Mouse (Mus musculus): ENCODE data around the gene Nxpe4.

Nxpe4 gene

GRCm38 (mm10) chr9:48314194-48314593 lies 152.4 kb downstream of the Nxpe4 start:
- no peak for DNase-seq (ENCODE audit: extremely low read depth, insufficient read length, low spot score)

GRCm38 (mm10) chr9:48315825-48316224 lies 154.0 kb downstream of the Nxpe4 start:
- no peak for DNase-seq (ENCODE audit: extremely low read depth, insufficient read length, low spot score)

- no peak for DNase-seq (ENCODE audit: extremely low read depth, insufficient read length, low spot score)
Measured at GRCm38 (mm10) chr9:48326338-48326737, 164.5 kb downstream of the Nxpe4 start.

- no peak for DNase-seq (ENCODE audit: extremely low read depth, insufficient read length, low spot score)
Measured at GRCm38 (mm10) chr9:48329597-48329996, 167.8 kb downstream of the Nxpe4 start.

DNA sequence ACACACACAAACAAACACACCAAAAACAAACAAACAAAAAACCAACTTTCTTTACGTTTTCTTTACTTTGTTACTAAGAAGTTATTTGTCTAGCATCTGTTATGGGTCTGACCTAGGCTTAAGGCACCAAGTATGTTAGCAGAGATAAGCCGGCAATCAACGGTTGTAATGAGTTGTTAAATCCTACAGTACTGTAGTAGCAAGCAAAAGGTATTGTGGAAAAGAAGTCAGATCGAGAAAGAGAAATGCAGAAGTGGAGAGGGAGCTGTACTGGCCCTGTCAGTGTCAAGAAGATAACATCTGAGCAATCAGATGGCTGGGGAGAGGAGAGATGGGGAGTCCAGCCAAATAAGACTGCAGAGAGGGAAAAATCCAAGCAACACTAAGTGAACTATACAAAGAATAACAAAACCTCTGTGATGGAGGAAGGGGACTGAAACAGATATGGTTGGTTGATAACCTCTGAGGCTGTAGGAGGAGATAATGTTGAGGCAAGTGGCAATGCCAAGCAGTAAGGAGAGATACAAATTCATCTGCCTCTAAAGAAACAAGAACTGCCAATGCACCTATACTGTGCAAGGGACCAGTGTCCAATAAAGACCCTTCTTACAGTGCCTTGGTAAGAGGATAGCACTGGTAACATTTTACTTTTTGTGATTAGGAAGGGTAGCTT lies 177.1 kb downstream of the Nxpe4 start:
- no peak for DNase-seq (ENCODE audit: extremely low read depth, insufficient read length, low spot score)

GRCm38 (mm10) chr9:48339563-48339962 lies 177.7 kb downstream of the Nxpe4 start:
- no peak for DNase-seq (ENCODE audit: extremely low read depth, insufficient read length, low spot score)

DNA sequence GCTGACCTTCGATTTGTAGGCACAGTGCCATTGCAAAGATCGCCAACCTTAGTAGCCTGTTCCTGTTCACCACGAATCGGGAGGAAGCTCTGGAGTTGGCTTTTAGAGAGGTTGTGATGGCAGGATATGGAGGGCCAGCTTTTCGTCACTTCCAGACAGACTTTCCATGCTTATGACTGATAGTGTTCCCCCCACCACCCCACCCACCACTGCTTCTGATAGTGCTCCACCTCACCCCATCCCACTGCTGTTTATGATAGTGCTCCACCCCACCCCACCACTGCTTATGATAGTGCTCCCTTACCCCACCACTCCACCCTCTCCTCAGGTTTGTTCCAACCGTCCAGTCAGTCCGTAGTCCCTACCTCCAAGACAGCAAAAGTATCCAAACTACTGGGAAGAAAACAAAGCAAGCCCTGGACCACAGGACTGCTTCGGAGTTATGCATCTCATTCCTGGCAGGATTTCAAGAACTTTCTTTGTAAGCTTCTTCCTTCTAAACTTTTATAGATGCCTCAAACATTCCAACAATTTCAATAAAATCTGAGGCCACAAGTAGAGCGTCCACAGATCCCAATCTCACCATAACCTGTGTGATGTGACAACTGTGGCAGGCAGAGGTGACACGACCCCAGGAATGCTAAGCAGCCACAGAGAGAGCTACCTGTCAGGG lies 179.0 kb downstream of the Nxpe4 start:
- no peak for DNase-seq (ENCODE audit: extremely low read depth, insufficient read length, low spot score)

DNA sequence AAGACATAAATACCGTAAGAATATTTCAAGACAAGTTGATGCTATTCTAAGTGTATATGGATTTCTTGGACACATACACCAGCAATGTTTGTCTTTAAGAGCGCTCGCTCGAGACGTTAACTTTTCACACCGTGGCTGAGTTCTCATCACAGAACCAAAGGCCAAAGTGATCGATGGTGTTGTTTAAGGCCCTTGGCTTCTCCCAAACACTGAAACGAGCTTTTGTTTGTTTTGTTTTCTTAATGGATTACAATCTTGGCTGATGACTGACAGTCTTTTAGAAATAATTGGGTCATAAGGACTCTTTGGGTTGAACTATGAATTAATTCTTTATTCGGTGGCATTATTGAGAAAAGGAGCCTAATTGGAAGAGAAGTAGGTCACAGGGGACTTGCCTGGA lies 183.6 kb downstream of the Nxpe4 start:
- DNase-seq (ENCODE audit: extremely low read depth, insufficient read length, low spot score) = no peak

DNA sequence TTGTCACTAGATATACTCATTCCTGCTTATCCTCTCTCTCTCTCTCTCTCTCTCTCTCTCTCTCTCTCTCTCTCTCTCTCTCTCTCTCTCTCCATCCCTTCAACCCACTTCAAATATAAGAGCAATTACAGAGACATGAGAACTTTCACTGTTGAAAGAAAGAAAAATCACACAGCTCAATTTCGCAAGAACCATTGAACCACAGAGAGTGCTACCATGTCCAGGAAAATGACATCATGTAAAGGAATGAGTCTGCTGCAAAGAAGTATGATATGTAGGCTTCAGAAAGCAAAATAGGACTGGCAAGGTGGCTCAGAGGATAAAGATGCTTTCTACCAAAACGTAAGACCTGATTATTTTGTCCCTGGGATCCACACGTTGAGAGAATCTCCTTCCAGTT lies 184.0 kb downstream of the Nxpe4 start:
- no peak for DNase-seq (ENCODE audit: extremely low read depth, insufficient read length, low spot score)

GRCm38 (mm10) chr9:48353148-48353698 lies 191.4 kb downstream of the Nxpe4 start, which contains the start of gene Nxpe2:
Gene Nxpe2 (minus strand): TSS chr9:48353454.
- DNase-seq (ENCODE audit: extremely low read depth, insufficient read length, low spot score) = no peak

DNA sequence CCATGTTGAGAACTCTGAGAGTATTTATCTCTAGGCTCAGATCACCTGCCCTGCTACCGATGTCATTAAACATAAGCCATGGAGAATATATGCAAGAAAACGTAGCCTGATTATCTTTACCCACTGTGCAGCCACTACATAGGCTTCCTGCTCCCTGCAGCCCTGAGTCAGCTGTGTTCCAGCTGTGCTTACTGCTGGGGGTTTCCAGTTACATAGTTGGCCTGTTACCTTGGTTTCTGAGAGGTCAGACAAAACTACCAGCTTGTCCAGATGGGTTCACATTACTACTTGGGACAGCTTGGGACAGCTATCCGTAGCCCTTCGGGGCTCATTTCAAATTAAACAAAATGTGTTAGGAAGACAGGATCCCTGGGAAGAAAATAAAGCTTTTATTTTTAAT lies 192.3 kb downstream of the Nxpe4 start:
- DNase-seq (ENCODE audit: extremely low read depth, insufficient read length, low spot score) = no peak

DNA sequence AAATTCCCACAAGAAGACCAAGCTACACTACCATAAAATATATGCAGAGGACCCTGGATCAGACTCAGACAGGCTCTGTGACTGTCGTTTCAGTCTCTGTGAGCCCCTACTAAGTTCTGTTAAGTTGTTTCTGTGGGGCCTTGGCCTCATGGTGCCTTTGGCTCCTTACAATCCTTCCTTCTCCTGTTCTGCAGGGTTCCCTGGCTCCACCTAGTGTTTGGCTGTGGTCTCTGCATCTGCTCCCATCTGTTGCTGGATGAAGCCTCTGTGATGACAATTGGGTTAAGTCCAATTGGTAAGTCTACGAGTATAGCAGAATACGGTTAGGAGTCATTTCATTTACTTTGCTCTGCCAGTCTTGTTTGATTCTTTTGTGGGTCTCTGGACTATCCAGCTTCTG lies 193.0 kb downstream of the Nxpe4 start:
- no peak for DNase-seq (ENCODE audit: extremely low read depth, insufficient read length, low spot score)

DNA sequence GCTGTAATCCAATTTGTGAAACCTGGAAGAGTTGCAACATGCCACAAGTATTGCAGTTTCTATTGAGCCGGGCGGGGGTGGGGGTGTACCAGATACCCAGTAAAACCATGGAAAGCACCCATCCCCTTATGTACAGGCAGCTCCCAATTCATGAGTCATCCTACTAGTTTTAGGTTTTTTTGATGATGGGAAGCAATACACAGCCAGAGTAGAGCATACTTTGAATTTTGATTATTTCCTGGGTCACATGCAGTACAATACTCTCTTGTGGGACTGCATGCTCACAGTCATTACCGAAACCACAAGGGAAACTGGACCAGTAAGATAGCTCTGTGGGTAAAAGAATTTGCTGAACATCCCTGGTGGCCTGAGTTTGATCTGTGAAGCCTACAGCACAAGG lies 195.3 kb downstream of the Nxpe4 start:
- DNase-seq (ENCODE audit: extremely low read depth, insufficient read length, low spot score) = no peak

- no peak for DNase-seq (ENCODE audit: extremely low read depth, insufficient read length, low spot score)
Measured at GRCm38 (mm10) chr9:48360826-48361225, 199.0 kb downstream of the Nxpe4 start.

GRCm38 (mm10) chr9:48361815-48362631 lies 200.2 kb downstream of the Nxpe4 start:
- DNase-seq (ENCODE audit: extremely low read depth, insufficient read length, low spot score) = no peak

- DNase-seq (ENCODE audit: extremely low read depth, insufficient read length, low spot score) = no peak
Measured at GRCm38 (mm10) chr9:48362743-48363142, 200.9 kb downstream of the Nxpe4 start.

DNA sequence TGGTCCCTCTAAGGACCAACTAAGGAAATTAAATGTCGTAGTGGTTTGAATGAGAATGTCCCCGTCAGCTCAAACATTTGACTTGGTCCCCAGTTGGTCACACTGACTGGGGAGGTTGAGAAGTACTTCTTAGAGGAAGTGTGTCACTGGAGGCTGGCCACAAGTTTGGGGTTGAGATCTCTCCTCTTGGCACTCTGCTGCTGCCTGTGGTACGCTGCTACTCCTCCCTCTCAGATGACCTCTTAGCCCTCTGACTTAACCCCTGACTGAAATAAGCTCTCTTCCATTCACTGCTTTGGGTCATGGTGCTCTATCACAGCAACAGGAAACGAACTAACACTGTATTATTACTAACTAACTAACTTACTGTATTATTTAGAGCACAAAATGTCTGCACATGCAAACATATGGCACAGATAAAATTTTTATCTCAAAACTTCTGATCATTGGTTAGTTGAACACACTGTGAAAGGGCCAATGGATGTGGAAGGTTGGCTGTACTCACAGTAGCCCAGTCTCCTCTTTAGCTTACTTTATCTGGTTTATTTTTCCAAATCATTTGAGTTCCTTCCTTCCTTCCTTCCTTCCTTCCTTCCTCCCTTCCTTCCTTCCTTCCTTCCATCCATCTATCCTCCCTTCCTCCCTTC lies 211.5 kb downstream of the Nxpe4 start:
- DNase-seq (ENCODE audit: extremely low read depth, insufficient read length, low spot score) = no peak

GRCm38 (mm10) chr9:48374357-48374756 lies 212.5 kb downstream of the Nxpe4 start:
- no peak for DNase-seq (ENCODE audit: extremely low read depth, insufficient read length, low spot score)

- no peak for DNase-seq (ENCODE audit: extremely low read depth, insufficient read length, low spot score)
Measured at GRCm38 (mm10) chr9:48388451-48388850, 226.6 kb downstream of the Nxpe4 start.

GRCm38 (mm10) chr9:48389983-48390382 lies 228.2 kb downstream of the Nxpe4 start:
- DNase-seq (ENCODE audit: extremely low read depth, insufficient read length, low spot score) = no peak
